Mouse (Mus musculus) hindbrain, postnatal 0 days (tissue): ENCODE data around the gene Slc38a9. TPM values are rescaled to one million over a fixed set of nuclear protein-coding genes. Genes with fewer than 3 reads are reported as not detected.

Experiments used
- ATAC-seq: fragments of 200-750 bp; cut with Nextera tagmentation; 2 replicates; pipeline ENCODE4 v1.8.0; 2017; ENCODE audit warnings: mild to moderate bottlenecking, moderate TSS enrichment, moderate library complexity
- DNase-seq: peaks from one replicate; pipeline ENCODE4 v3.0.0-alpha.2; 2015; ENCODE audit warnings: low spot score
- H3K27ac ChIP-seq: fragments of 300-500 bp; sonication (generic); 2 replicates; pipeline ENCODE4 v1.5.1; 2014; ENCODE audit warnings: mild to moderate bottlenecking
- H3K27me3 ChIP-seq: fragments of 300-500 bp; sonication (generic); 2 replicates; pipeline ENCODE4 v1.6.1; 2014; ENCODE audit warnings: low read length, mixed read lengths; ENCODE audit not compliant: insufficient read depth
- H3K36me3 ChIP-seq: fragments of 300-500 bp; sonication (generic); 2 replicates; pipeline ENCODE4 v1.6.1; 2014; ENCODE audit warnings: low read length, mixed read lengths; ENCODE audit not compliant: insufficient read depth
- H3K4me1 ChIP-seq: fragments of 300-500 bp; sonication (generic); 2 replicates; pipeline ENCODE4 v1.6.1; 2014; ENCODE audit warnings: antibody characterized with exemption, low read length, mixed read lengths; ENCODE audit not compliant: insufficient read depth
- H3K4me2 ChIP-seq: fragments of 300-500 bp; sonication (generic); 2 replicates; pipeline ENCODE4 v1.6.1; 2014; ENCODE audit warnings: low read depth, mild to moderate bottlenecking, low read length, moderate library complexity, mixed read lengths
- H3K4me3 ChIP-seq: fragments of 300-500 bp; sonication (generic); 2 replicates; pipeline ENCODE4 v1.5.1; 2014; ENCODE audit warnings: low read length
- H3K9ac ChIP-seq: fragments of 300-500 bp; sonication (generic); replicated peaks from 2 replicates; pipeline ENCODE4 v1.6.1; 2014; ENCODE audit warnings: mild to moderate bottlenecking, low read length, moderate library complexity, mixed read lengths
- H3K9me3 ChIP-seq: fragments of 300-500 bp; sonication (generic); 2 replicates; pipeline ENCODE4 v1.6.1; 2016; ENCODE audit warnings: low read length, mixed read lengths
- CTCF ChIP-seq: IDR thresholded peaks from 2 replicates; pipeline ENCODE4 v1.5.1; 2016; ENCODE audit warnings: antibody characterized with exemption, control low read depth, low read depth
- WGBS: fragments of 180-500 bp; shearing (Covaris S2); extraction: QIAGEN DNeasy Blood & Tissue Kit; methylation state at CpG from one replicate; pipeline ENCODE4 v1.1.7; 2014; 5-methylcytosine and 5-hydroxymethylcytosine counted together
- polyA plus RNA-seq: library from polyadenylated mRNA; unstranded; fragments of >200 nt; fragmentation: Nextera tagmentation; extraction: Ambion mirVana; gene quantifications from 2 replicates; pipeline ENCODE4 v1.2.1, GENCODE M21; 2015
- total RNA-seq: library from RNA; depleted of rRNA; stranded (reverse); fragments of >200 nt; gene quantifications from 2 replicates; pipeline ENCODE4 v1.2.3, GENCODE M21; 2014

The Slc38a9 gene
- total and polyA plus RNA-seq, 2 experiments from 2014 or later: 8.1 to 9.7 TPM

DNA sequence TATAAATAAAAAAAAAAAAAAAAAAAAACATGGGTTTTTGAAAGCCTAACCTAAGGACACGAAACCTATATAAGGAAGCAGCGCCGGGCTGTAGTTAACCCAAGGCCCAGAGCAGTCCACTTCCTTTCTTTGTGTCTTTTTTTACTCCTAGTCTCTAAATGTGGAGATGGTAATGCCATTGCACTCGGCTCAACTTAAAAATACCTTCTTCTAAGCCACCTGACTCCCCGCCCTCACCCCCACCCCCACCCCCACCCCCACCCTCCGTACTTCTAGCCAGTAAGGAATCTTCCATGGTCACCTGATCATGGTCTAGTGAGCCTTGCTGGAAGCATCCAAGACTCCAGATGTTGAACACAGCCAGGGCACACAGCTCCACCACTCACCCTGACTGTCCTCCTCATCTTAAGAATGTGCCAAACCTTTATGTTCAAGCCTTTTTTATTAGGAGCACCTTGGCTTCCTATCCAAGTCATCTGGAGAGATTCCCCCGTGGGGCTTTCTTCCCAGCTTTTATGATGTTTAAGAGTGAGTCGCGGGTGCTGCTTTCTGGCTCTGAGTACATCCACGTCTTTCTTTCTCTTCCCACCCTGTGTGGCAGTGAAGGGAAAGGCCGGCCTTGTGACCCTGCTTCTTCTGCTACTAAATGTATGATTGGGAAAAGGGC lies 91.9 kb downstream of the Slc38a9 start:
- Histone ChIP-seq H3K27ac (peak overlapping the region; percentile 1; the same call in 1 of the 2 replicates), H3K27me3 (no peaks in the 10 kb centered on the region), H3K4me1 (no peaks in the 10 kb centered on the region), H3K36me3 (no peaks in the 10 kb centered on the region), H3K4me3 (no peak overlapping the region), H3K4me2 (no peak overlapping the region), H3K9ac (no peak overlapping the region), H3K9me3 (no peaks in the 10 kb centered on the region)
- TF ChIP-seq CTCF: no peak
- ATAC-seq (no peak), DNase-seq (no peak)
- 78% methylated on average over 11 of the region's 11 CpGs for WGBS

DNA sequence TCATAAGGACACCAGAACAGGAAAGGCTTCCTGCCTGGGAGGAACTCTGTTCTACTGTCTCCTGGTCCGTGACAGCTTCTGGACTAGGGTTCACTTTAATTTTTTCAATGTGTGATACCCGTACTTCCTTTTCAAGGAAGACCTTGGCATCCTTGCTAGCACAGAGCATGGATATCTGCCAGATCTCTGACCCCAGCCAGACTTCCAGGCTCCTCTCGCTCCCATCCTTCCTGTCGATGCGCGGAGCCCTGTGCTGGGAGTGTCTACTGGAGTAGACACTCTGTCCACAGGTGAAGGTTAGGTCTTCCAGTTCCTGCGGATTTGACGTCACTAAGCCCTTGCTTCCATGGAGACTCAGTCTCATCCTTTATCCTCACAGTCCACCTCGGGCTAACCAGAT lies 93.0 kb downstream of the Slc38a9 start:
- no peak for TF ChIP-seq CTCF
- Histone ChIP-seq H3K4me2 (no peak overlapping the region), H3K9me3 (no peaks in the 10 kb centered on the region), H3K27ac (no peak overlapping the region), H3K9ac (no peak overlapping the region), H3K4me3 (no peak overlapping the region), H3K27me3 (no peaks in the 10 kb centered on the region), H3K4me1 (no peaks in the 10 kb centered on the region), H3K36me3 (no peaks in the 10 kb centered on the region)
- DNase-seq (no peak), ATAC-seq (no peak)
- 82% methylated on average over 9 of the region's 9 CpGs for WGBS

DNA sequence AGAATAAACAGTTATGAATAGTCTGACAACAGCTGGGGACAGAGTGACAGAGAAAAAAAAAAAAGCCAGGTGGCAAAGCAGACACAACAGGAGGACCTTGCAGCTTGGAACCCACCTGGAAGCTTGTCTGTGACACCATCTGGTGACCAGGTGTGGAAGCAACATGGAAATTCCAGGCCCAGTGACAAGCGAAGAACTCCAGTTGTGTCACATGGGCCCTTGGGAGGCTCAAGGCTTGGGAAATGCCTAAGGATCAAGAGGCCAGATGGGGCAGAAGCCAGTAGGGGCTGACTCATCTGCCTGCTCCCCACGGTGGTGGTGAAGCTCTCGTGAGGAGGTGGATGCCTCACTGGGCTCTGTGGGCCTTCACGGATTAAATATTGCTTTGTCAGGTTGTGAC lies 94.3 kb downstream of the Slc38a9 start:
- Histone ChIP-seq H3K36me3 (no peaks in the 10 kb centered on the region), H3K4me3 (no peak overlapping the region), H3K27me3 (no peaks in the 10 kb centered on the region), H3K4me2 (no peak overlapping the region), H3K9me3 (no peaks in the 10 kb centered on the region), H3K9ac (no peak overlapping the region), H3K27ac (no peak overlapping the region), H3K4me1 (no peaks in the 10 kb centered on the region)
- WGBS: 28% methylated on average over 4 of the region's 4 CpGs
- TF ChIP-seq CTCF: no peak
- ATAC-seq (0 out of 2 replicates have a peak, but pooled peaks have one; percentile 16), DNase-seq (peak; percentile 42)

DNA sequence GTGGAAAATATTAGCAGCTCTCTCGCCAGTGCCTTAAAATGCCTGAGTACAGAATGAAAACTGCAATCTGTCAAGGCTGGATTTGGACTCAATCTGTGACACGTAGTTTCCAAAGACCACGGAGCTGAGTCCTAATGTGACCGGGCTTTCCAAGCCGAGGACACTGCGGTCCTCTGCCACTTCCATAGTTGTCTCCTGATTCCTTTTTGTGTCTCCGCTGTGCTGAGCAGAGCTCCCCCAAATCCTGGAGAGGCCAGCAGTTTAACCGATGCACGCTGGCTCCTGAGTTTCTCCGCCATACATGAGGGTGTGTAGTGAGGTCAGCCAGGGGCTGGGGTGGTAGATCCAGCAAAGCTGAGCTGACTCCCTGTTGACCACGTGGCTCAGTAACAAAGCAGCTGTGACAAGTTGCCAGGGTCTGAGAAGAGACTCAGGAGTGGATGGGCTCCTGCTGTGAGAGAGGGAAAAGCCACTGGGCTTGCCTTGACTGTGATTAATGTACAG lies 95.0 kb downstream of the Slc38a9 start:
- Histone ChIP-seq H3K27me3 (no peaks in the 10 kb centered on the region), H3K4me1 (no peaks in the 10 kb centered on the region), H3K4me2 (peak overlapping the region; percentile 23; the same call in 1 of the 2 replicates), H3K9ac (no peak overlapping the region), H3K36me3 (no peaks in the 10 kb centered on the region), H3K9me3 (no peaks in the 10 kb centered on the region), H3K27ac (peak overlapping the region; percentile 37; the same call in 1 of the 2 replicates), H3K4me3 (no peak overlapping the region)
- DNase-seq (peak; percentile 58), ATAC-seq (peak; percentile 55)
- no peak for TF ChIP-seq CTCF
- WGBS: 33% methylated on average over 11 of the region's 11 CpGs

DNA sequence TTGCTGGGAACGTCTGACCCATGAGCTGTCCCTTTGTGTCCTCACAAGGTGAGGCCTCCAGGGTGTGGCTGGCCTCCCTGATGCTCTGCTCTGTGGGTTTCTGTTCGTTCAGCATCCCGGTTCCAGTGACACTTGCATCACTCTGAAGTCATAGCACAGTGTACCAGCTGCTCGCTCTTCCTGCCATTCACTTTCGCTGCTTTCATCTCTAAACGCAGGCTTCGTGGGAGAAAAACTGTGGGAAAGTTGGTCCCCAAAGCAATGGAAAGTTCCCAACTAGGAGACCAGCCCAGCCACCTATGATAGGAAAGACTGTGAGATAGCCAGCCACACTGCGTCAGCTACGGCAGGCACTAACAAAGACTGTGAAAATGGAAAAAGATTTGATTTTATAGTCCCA lies 96.8 kb downstream of the Slc38a9 start:
- 83% methylated on average over 9 of the region's 9 CpGs for WGBS
- ATAC-seq: no peak
- Histone ChIP-seq H3K4me2 (no peak overlapping the region), H3K4me3 (no peak overlapping the region), H3K27ac (no peak overlapping the region), H3K27me3 (no peaks in the 10 kb centered on the region), H3K4me1 (no peaks in the 10 kb centered on the region), H3K9ac (no peak overlapping the region), H3K36me3 (no peaks in the 10 kb centered on the region), H3K9me3 (no peaks in the 10 kb centered on the region)
- no peak for TF ChIP-seq CTCF
- DNase-seq: no peak

DNA sequence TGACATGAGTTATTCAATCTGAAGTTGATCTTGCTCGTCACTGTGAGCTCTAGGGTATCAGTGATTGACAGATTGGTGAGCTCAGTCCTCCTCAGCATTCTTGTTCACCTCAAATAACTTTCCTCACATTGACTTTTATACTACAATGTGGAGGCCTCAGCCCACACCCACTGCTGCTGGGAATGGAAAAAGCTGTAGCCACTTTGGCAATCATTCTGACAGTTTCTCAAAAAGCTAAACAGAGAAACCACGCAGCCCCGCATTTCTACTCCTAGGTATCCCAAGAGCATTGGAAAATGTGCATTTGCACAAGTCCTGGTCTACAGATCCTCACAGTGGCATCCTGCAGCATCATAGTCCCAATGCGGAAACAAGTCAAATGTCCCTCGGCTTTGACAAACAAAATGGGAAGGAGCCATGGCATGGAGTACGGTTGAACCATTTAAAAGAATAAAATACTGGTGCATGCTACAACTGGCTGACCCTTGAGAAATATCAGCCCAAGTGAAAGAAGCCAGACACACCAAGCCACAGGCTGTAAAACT lies 98.1 kb downstream of the Slc38a9 start:
- WGBS: 83% methylated on average over 6 of the region's 6 CpGs
- H3K4me2 ChIP-seq: no peak overlapping the region
- H3K9ac ChIP-seq: no peak overlapping the region
- H3K27me3 ChIP-seq: no peaks in the 10 kb centered on the region
- H3K27ac ChIP-seq: no peak overlapping the region
- no peaks in the 10 kb centered on the region for H3K36me3 ChIP-seq
- H3K4me1 ChIP-seq: no peaks in the 10 kb centered on the region
- ATAC-seq: no peak
- H3K9me3 ChIP-seq: no peaks in the 10 kb centered on the region
- TF ChIP-seq CTCF: no peak
- no peak for DNase-seq
- H3K4me3 ChIP-seq: no peak overlapping the region

DNA sequence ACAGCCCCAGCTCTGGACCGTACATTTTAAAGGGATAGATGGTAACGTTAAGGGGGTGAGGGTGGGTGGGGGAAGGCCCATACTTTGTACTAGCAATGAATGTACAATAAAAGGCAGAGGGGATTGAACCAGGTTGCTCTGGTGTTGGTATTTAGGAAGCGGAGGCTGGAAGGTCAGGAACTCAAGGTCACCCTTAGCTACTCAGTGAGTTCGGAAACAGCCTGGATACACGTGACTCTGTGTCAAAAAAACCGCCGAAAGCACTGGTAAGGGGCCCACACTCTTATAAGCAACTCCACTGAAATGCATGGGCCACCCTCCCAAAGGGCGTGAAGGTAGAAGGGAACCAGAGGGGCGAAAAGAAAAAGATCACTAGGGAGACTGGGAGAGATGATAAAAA lies 98.8 kb downstream of the Slc38a9 start:
- Histone ChIP-seq H3K4me3 (no peak overlapping the region), H3K4me2 (no peak overlapping the region), H3K4me1 (no peaks in the 10 kb centered on the region), H3K36me3 (no peaks in the 10 kb centered on the region), H3K9ac (no peak overlapping the region), H3K27me3 (no peaks in the 10 kb centered on the region), H3K9me3 (no peaks in the 10 kb centered on the region), H3K27ac (no peak overlapping the region)
- no peak for TF ChIP-seq CTCF
- DNase-seq: no peak
- 85% methylated on average over 9 of the region's 9 CpGs for WGBS
- no peak for ATAC-seq
